ENCODE assay signal across 11 mouse cellular contexts in genomic region chr13:52866005-52866792, GRCm38 (mm10).
A peak's percentile ranks its signal among the peaks of the same experiment; 100 is the strongest.
DNase-seq lines count a peak whose midpoint lies in the region; ATAC-seq lines count a peak whose summit lies in the region.
"Had no signal": no experiment of that assay in that cellular context is flagged by ENCODE, and none has a peak within 500 bp of the region (broad histone marks: within the 10 kb centered on the region; RNA-seq: fewer than 3 reads in every experiment).

No protein-coding gene starts in this region.

- WGBS in embryonic facial prominence, embryonic 11.5 days: 44% methylated on average over 15 of the region's 15 CpGs
- 56% methylated on average over 15 of the region's 15 CpGs for WGBS in embryonic facial prominence, embryonic 10.5 days
- 58% methylated on average over 15 of the region's 15 CpGs for WGBS in midbrain, embryonic 13.5 days

- H3K36me3 ChIP-seq in embryonic facial prominence, embryonic 11.5 days (replicated peaks; ENCODE audit: control insufficient read depth, insufficient read depth, low read depth, low read length): no peaks in the 10 kb centered on the region
- no peaks in the 10 kb centered on the region for H3K36me3 ChIP-seq in embryonic facial prominence, embryonic 10.5 days (replicated peaks)
- H3K36me3 ChIP-seq in midbrain, embryonic 13.5 days: peaks cover 3% of the 10 kb centered on the region; the same call in 1 of the 2 replicates

- no peak overlapping the region for H3K9ac ChIP-seq in embryonic facial prominence, embryonic 11.5 days (replicated peaks; ENCODE audit: low read length)
- no peak overlapping the region for H3K9ac ChIP-seq in midbrain, embryonic 13.5 days (replicated peaks)

- peak; percentile 33 for DNase-seq in embryonic facial prominence, embryonic 11.5 days (ENCODE audit: low spot score)
- no peak for DNase-seq in embryonic facial prominence, embryonic 10.5 days (ENCODE audit: low spot score)
- DNase-seq in urinary bladder, postnatal 14 days (ENCODE audit: low spot score): peak; percentile 38
- DNase-seq in urinary bladder, adult 18-20 months (ENCODE audit: low spot score in 2 of 2): no peak
- peak; percentile 16 for DNase-seq in yolk sac, embryonic 10.5 days (ENCODE audit: low spot score)
- DNase-seq in adipocyte (ENCODE audit: low spot score): no peak
- DNase-seq in gastrocnemius, adult 8-10 months (ENCODE audit: low spot score in 2 of 2): no peak
- DNase-seq: cerebellum, postnatal 36 days; heart, postnatal 4 days; thymus, postnatal 36 days had no signal

- H3K27ac ChIP-seq in embryonic facial prominence, embryonic 11.5 days (replicated peaks; ENCODE audit: low read depth, low read length): no peak overlapping the region
- no peak overlapping the region for H3K27ac ChIP-seq in embryonic facial prominence, embryonic 10.5 days (replicated peaks)
- no peak overlapping the region for H3K27ac ChIP-seq in midbrain, embryonic 13.5 days

- no peaks in the 10 kb centered on the region for H3K4me1 ChIP-seq in embryonic facial prominence, embryonic 11.5 days (ENCODE audit: control insufficient read depth, insufficient read depth, low read length)
- peaks cover 34% of the 10 kb centered on the region for H3K4me1 ChIP-seq in embryonic facial prominence, embryonic 10.5 days
- H3K4me1 ChIP-seq in midbrain, embryonic 13.5 days (replicated peaks): peaks cover 20% of the 10 kb centered on the region

- no peak overlapping the region for H3K4me3 ChIP-seq in embryonic facial prominence, embryonic 11.5 days (ENCODE audit: low read depth, low read length)
- H3K4me3 ChIP-seq in embryonic facial prominence, embryonic 10.5 days: no peak overlapping the region
- H3K4me3 ChIP-seq in midbrain, embryonic 13.5 days (replicated peaks): no peak overlapping the region

- H3K27me3 ChIP-seq in embryonic facial prominence, embryonic 11.5 days (ENCODE audit: control insufficient read depth, insufficient read depth, low read length): no peaks in the 10 kb centered on the region
- no peaks in the 10 kb centered on the region for H3K27me3 ChIP-seq in embryonic facial prominence, embryonic 10.5 days (replicated peaks; ENCODE audit: low read depth, poor library complexity, severe bottlenecking)
- no peaks in the 10 kb centered on the region for H3K27me3 ChIP-seq in midbrain, embryonic 13.5 days

- no peaks in the 10 kb centered on the region for H3K9me3 ChIP-seq in embryonic facial prominence, embryonic 11.5 days (replicated peaks; ENCODE audit: control insufficient read depth, low read length)
- H3K9me3 ChIP-seq in embryonic facial prominence, embryonic 10.5 days: no peaks in the 10 kb centered on the region
- no peaks in the 10 kb centered on the region for H3K9me3 ChIP-seq in midbrain, embryonic 13.5 days

- no peak overlapping the region for H3K4me2 ChIP-seq in embryonic facial prominence, embryonic 11.5 days (ENCODE audit: low read depth, low read length)
- no peak overlapping the region for H3K4me2 ChIP-seq in midbrain, embryonic 13.5 days (replicated peaks)

- no peak for ATAC-seq in embryonic facial prominence, embryonic 11.5 days (replicated peaks; ENCODE audit: insufficient number of reproducible peaks, low FRiP score, low TSS enrichment, low read depth)
- peak; percentile 66 for ATAC-seq in midbrain, embryonic 13.5 days

Comparison
In these comparisons a context has a peak if more than half of its experiments do, and no peak if none do; other contexts are left out.
1. DNase-seq: peak in embryonic facial prominence, embryonic 11.5 days (single experiment), urinary bladder, postnatal 14 days (single experiment) and yolk sac, embryonic 10.5 days (single experiment); none in embryonic facial prominence, embryonic 10.5 days (single experiment), urinary bladder, adult 18-20 months (0 of 2), adipocyte (single experiment) and gastrocnemius, adult 8-10 months (0 of 2).